Mouse (Mus musculus) mouse embryonic stem cell (cell line): ENCODE measurements at regions not wholly inside any gene's neighbourhood (a gene's known extent, or its start where the extent isn't known, plus 50 kb on each side); places are given as distances from the start of the nearest gene placed in this dataset.
"Not testable (repeated sequence)": the region's sequence is repeated elsewhere in the genome, so short reads cannot be mapped to it uniquely, and the experiment has no call there.

Experiments used
- in situ Hi-C, 2 experiments: fragments of 300-500 bp; cut with MboI; formaldehyde crosslinking; loops; 1 replicate in 1 of 2; 3 replicates in 1 of 2; pipeline ENCODE4 v1.14.3; 2019 to 2020; ENCODE audit warnings: low sequenced_read_pairs in 2 of 2, low pct_unique_long_range_greater_than_20kb in 1 of 2, mixed read lengths in 1 of 2; ENCODE audit not compliant: unreplicated experiment in 1 of 2

GRCm38 (mm10) chr7:25981167-25981566 lies 80.1 kb upstream of the Cyp2b13 start:
- in situ Hi-C loops, result no loop called here

- in situ Hi-C loops, result loop anchor here in 1 of 2 experiments (5.0 kb wide), 1 partner anchor 210 kb away; no protein-coding TSS in a partner anchor
Measured at GRCm38 (mm10) chr7:25986981-25987380, 74.3 kb upstream of the Cyp2b13 start.

GRCm38 (mm10) chr7:25988322-25988721 lies 73.0 kb upstream of the Cyp2b13 start:
- in situ Hi-C loops, result loop anchor here in 1 of 2 experiments (5.0 kb wide), 1 partner anchor 209 kb away; no protein-coding TSS in a partner anchor

- in situ Hi-C loops, result not testable (repeated sequence)
Measured at GRCm38 (mm10) chr7:26005916-26006315, 55.4 kb upstream of the Cyp2b13 start.

GRCm38 (mm10) chr7:26008056-26008455 lies 53.2 kb upstream of the Cyp2b13 start:
- in situ Hi-C loops, result no loop called here
